Mouse (Mus musculus): ENCODE measurements at regions not wholly inside any gene's neighbourhood (a gene's known extent, or its start where the extent isn't known, plus 50 kb on each side); places are given as distances from the start of the nearest gene placed in this dataset.

GRCm38 (mm10) chr2:108913555-108913954 is 367.0 kb upstream of the Kif18a start:
- no peak for DNase-seq (ENCODE audit: low spot score)

- no peak for DNase-seq (ENCODE audit: low spot score)
These were observed 366.6 kb upstream of the Kif18a start for GRCm38 (mm10) chr2:108913967-108914366.

- no peak for DNase-seq (ENCODE audit: low spot score)
These were observed 361.0 kb upstream of the Kif18a start for GRCm38 (mm10) chr2:108919500-108920045.

DNA sequence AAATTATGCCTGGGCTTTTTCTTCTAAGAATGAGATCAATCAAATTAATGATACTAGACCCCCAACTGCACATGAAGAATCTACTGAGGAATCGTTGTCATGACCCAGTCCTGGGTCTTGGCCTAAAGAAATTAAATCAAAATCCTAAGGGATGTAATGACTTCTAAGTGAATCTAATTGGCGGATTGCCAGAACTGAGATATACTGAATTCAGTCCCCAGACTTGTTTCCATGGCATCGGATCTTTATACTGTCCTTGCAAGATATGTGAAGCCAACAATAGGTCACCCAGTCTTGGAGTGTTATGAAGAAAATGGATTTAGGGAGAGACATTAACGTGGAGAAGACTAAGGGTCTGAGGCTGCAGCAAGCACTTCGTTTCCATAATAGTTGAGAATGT is 360.4 kb upstream of the Kif18a start:
- no peak for DNase-seq (ENCODE audit: low spot score)

GRCm38 (mm10) chr2:108935981-108936762 is 344.4 kb upstream of the Kif18a start:
- DNase-seq (ENCODE audit: low spot score), result no peak

GRCm38 (mm10) chr2:108980921-108981320 is 299.6 kb upstream of the Kif18a start:
- no peak for DNase-seq (ENCODE audit: low spot score)

DNA sequence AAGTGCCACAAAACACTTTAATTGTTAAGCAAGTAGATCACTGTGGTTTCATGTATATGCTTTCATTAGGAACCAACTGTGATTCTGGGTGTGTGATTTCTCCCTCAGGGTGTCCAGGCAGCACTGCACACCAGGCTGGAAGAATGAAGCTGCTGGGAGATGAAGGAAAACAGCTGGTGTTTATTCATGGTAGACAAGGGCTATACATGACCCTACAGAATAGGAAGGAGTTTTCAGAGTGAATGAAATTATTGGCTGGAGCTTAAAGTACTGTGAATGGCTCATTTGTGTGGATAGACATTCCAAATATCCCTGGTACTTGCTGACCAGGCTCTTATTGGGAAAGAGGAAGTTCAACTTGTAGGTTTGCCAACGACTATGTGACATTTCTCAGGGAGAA is 264.3 kb upstream of the Kif18a start:
- no peak for DNase-seq (ENCODE audit: low spot score)

GRCm38 (mm10) chr2:109017018-109017707 is 263.4 kb upstream of the Kif18a start:
- DNase-seq (ENCODE audit: low spot score), result no peak

DNA sequence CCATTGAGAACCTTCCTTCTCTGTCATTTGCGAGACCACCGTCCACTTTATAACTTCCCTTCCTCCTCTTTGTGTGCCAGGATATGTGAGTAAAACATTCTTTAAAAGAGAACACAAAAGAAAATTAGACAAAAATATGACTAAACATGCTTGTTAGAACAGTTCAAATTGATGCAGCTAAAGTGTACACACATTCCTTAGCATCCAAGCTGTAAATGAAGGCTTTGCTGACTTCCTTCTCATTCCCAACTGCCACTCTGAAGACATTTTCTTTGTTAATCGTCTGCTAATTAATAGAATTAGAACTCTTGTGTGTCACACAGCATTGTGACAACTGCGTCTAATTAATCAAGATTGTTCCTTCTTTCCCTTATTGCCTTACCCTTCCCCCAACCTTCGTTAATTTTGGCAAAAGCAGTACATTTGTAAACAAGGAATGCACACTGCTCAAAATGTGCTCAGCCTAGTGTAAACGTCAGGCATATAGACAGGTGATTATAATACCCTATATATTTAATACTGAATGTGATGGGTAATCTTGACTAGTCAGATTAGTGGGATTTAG is 242.3 kb upstream of the Kif18a start:
- no peak for DNase-seq (ENCODE audit: low spot score)
